Mouse (Mus musculus) neural tube, embryonic 14.5 days (tissue): Measurements from ENCODE around the gene Car10. TPM values are rescaled to one million over a fixed set of nuclear protein-coding genes. Genes with fewer than 3 reads are reported as not detected.
"Not testable (repeated sequence)": the region's sequence is repeated elsewhere in the genome, so short reads cannot be mapped to it uniquely, and the experiment has no call there.

ENCODE experiments used
- ATAC-seq: fragments of 200-750 bp; cut with Nextera tagmentation; 2 replicates; pipeline ENCODE4 v1.8.0; 2017; ENCODE audit warnings: low read depth, mild to moderate bottlenecking, moderate TSS enrichment, moderate library complexity
- H3K27ac ChIP-seq: fragments of 300-500 bp; sonication (generic); 2 replicates; pipeline ENCODE4 v1.5.1; 2014; ENCODE audit warnings: low read depth, mild to moderate bottlenecking, control low read depth, low read length, moderate library complexity, mixed read lengths
- H3K27me3 ChIP-seq: fragments of 300-500 bp; sonication (generic); 2 replicates; pipeline ENCODE4 v1.6.1; 2014; ENCODE audit warnings: low read length; ENCODE audit not compliant: control insufficient read depth, insufficient read depth
- H3K36me3 ChIP-seq: fragments of 300-500 bp; sonication (generic); 2 replicates; pipeline ENCODE4 v1.6.1; 2014; ENCODE audit warnings: low read length, mixed read lengths; ENCODE audit not compliant: control insufficient read depth, insufficient read depth
- H3K4me1 ChIP-seq: fragments of 300-500 bp; sonication (generic); 2 replicates; pipeline ENCODE4 v1.6.1; 2014; ENCODE audit warnings: low read length; ENCODE audit not compliant: control insufficient read depth, insufficient read depth
- H3K4me2 ChIP-seq: fragments of 300-500 bp; sonication (generic); 2 replicates; pipeline ENCODE4 v1.6.1; 2014; ENCODE audit warnings: mild to moderate bottlenecking, low read depth, low read length, control low read depth
- H3K4me3 ChIP-seq: fragments of 300-500 bp; sonication (generic); 2 replicates; pipeline ENCODE4 v1.5.1; 2014; ENCODE audit warnings: low read depth, low read length, control low read depth, mixed read lengths
- H3K9ac ChIP-seq: fragments of 300-500 bp; sonication (generic); replicated peaks from 2 replicates; pipeline ENCODE4 v1.6.1; 2014; ENCODE audit warnings: low read depth, mild to moderate bottlenecking, control low read depth, low read length, mixed read lengths
- H3K9me3 ChIP-seq: fragments of 300-500 bp; sonication (generic); 2 replicates; pipeline ENCODE4 v1.6.1; 2016; ENCODE audit warnings: low read length; ENCODE audit not compliant: control insufficient read depth
- WGBS: fragments of 180-500 bp; shearing (Covaris S2); extraction: QIAGEN DNeasy Blood & Tissue Kit; methylation state at CpG from one replicate; pipeline ENCODE4 v1.1.7; 2014; 5-methylcytosine and 5-hydroxymethylcytosine counted together
- polyA plus RNA-seq: library from polyadenylated mRNA; unstranded; fragments of >200 nt; fragmentation: Nextera tagmentation; extraction: Ambion mirVana; gene quantifications from 2 replicates; pipeline ENCODE4 v1.2.1, GENCODE M21; 2014

Car10 gene
- polyA plus RNA-seq, 1 experiment from 2014 or later: 78.8 TPM

- not testable (repeated sequence) for H3K36me3 ChIP-seq
These were observed 295.5 kb downstream of the Car10 start for GRCm38 (mm10) chr11:93393371-93393770.

GRCm38 (mm10) chr11:93396356-93396755 lies 298.5 kb downstream of the Car10 start:
- Histone ChIP-seq H3K4me1 (no peaks in the 10 kb centered on the region), H3K4me3 (no peak overlapping the region), H3K9me3 (no peaks in the 10 kb centered on the region), H3K36me3 (no peaks in the 10 kb centered on the region), H3K9ac (no peak overlapping the region), H3K27ac (no peak overlapping the region), H3K27me3 (no peaks in the 10 kb centered on the region), H3K4me2 (no peak overlapping the region)
- no peak for ATAC-seq
- WGBS: 85% methylated on average over 2 of the region's 2 CpGs

More at GRCm38 (mm10) chr11:93393371-93393770, 295.5 kb downstream of the Car10 start:
- not testable (repeated sequence) for H3K27me3 ChIP-seq, H3K4me1 ChIP-seq, H3K27ac ChIP-seq, H3K9ac ChIP-seq, ATAC-seq, H3K9me3 ChIP-seq, H3K4me2 ChIP-seq, H3K4me3 ChIP-seq

DNA sequence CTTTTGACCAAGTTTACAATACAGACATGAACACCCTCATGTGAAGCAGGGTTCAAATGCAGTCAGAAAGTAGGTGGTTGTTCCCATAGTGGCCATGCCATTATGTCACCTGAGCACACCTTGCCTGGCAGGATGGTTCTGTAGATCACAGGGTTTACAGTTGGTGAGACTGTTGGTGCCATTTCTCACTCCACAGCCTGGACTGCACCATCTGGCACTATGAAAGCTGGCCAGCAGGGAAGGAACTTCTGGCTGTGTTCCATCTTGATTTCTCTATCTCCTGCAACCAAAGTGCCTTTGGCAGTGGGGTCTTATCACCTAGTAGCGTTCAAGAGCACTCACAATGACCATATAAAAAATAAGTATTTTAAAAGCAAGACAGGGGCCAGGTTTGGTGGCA lies 303.3 kb downstream of the Car10 start:
- not testable (repeated sequence) for H3K36me3 ChIP-seq, H3K9ac ChIP-seq, H3K4me2 ChIP-seq, H3K27me3 ChIP-seq, H3K9me3 ChIP-seq, H3K27ac ChIP-seq, H3K4me3 ChIP-seq, ATAC-seq, H3K4me1 ChIP-seq
- 67% methylated on average over 1 of the region's 1 CpGs for WGBS

GRCm38 (mm10) chr11:93407981-93408380 lies 310.2 kb downstream of the Car10 start:
- H3K27ac ChIP-seq: no peak overlapping the region
- H3K9ac ChIP-seq: no peak overlapping the region
- H3K27me3 ChIP-seq: no peaks in the 10 kb centered on the region
- no peak overlapping the region for H3K4me3 ChIP-seq
- 87% methylated on average over 5 of the region's 5 CpGs for WGBS
- H3K36me3 ChIP-seq: no peaks in the 10 kb centered on the region
- H3K4me2 ChIP-seq: no peak overlapping the region
- ATAC-seq: no peak
- H3K4me1 ChIP-seq: no peaks in the 10 kb centered on the region
- no peaks in the 10 kb centered on the region for H3K9me3 ChIP-seq

GRCm38 (mm10) chr11:93431482-93431881 lies 333.7 kb downstream of the Car10 start:
- Histone ChIP-seq H3K27me3 (no peaks in the 10 kb centered on the region), H3K9me3 (no peaks in the 10 kb centered on the region), H3K4me3 (no peak overlapping the region), H3K4me2 (no peak overlapping the region), H3K27ac (no peak overlapping the region), H3K4me1 (no peaks in the 10 kb centered on the region), H3K36me3 (no peaks in the 10 kb centered on the region), H3K9ac (no peak overlapping the region)
- no peak for ATAC-seq
- 93% methylated on average over 5 of the region's 5 CpGs for WGBS

DNA sequence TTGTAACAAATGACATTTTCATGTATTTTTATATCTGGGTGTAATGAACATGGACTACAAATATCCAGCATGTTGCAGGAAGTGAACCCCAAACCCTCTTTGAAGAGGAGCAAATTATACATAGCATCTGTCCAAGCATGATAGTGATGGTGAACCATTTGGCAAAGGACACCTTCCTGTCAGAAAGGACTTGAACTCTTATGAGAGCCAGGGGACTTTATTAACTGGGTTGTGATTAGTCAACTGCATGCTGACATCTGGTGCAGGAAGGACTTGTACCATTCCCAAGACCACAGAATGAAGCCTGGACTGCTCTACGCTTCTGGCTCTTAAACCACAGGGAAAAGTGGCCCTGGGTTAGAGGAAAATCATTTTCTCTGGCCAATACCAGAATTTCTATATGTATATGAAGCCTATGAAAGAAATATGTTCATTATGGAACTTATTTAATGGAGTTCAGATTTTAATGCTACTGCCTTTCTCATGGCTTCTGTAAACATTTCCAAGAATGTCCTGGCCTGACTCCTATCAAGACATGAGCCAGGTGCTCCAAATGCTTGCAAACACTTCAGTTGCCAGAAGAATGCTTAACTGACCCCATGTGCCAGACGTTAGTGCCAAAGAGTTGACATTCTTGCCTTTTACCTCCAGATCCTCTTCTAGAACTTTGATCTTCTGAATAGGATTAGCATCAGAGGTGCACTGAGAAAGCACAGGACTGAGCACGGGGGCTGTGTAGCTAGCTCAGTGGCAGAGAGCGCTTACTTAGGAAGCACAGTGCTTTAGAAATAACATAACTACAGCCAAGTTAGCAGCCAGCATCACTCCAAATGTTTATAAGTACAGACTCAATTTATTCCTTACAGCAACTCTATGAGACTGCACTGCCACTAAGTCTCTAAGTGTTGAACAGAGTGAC lies 337.4 kb downstream of the Car10 start:
- 74% methylated on average over 4 of the region's 4 CpGs for WGBS
- Histone ChIP-seq H3K27me3 (no peaks in the 10 kb centered on the region), H3K27ac (no peak overlapping the region), H3K4me3 (no peak overlapping the region), H3K4me1 (no peaks in the 10 kb centered on the region), H3K36me3 (no peaks in the 10 kb centered on the region), H3K4me2 (no peak overlapping the region), H3K9ac (no peak overlapping the region), H3K9me3 (no peaks in the 10 kb centered on the region)
- ATAC-seq: no peak

DNA sequence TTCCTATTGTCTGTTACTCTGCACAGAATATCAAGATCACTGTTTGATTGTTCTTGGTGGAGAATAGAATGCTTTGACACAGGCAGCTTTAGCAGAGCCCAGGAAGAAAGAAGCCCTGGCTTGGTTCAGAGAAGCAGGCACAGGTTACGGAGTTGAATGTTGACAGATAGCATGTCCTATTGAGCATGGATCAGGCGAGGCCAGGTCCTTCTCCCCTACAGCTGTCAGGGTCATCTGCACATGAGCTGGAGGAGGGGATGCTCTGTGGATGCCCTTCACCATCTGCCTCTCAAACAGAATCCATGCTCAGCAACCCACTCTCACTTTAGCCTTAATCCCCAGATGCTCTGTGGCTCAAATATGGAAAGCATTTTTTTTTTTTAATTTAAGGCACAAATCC lies 339.1 kb downstream of the Car10 start:
- H3K4me3 ChIP-seq: no peak overlapping the region
- H3K9me3 ChIP-seq: no peaks in the 10 kb centered on the region
- H3K27me3 ChIP-seq: no peaks in the 10 kb centered on the region
- no peaks in the 10 kb centered on the region for H3K36me3 ChIP-seq
- H3K9ac ChIP-seq: no peak overlapping the region
- H3K4me1 ChIP-seq: no peaks in the 10 kb centered on the region
- no peak overlapping the region for H3K4me2 ChIP-seq
- no peak for ATAC-seq
- WGBS: 58% methylated on average over 2 of the region's 2 CpGs
- H3K27ac ChIP-seq: no peak overlapping the region

DNA sequence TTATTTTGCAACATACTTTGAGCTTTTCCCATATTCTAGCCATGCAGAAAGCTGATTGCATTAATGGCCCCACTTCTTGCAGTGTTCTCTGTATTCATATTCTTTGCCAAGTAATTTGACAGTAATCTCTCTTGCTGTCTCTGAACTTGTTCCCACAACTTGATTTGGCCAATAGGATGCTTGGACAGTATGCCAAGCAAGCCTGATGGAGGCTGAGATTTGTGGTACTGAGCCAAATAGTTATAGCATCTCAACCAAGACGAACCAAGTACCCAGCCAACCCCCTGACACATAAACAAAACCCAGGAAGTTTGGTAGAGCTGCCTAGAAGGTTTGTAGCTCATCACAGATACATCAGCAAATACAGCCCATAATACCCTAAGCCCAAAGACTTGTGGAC lies 342.6 kb downstream of the Car10 start:
- WGBS: 93% methylated on average over 1 of the region's 1 CpGs
- no peaks in the 10 kb centered on the region for H3K4me1 ChIP-seq
- H3K36me3 ChIP-seq: no peaks in the 10 kb centered on the region
- H3K9me3 ChIP-seq: no peaks in the 10 kb centered on the region
- H3K27ac ChIP-seq: no peak overlapping the region
- ATAC-seq: no peak
- H3K4me2 ChIP-seq: no peak overlapping the region
- no peak overlapping the region for H3K4me3 ChIP-seq
- no peaks in the 10 kb centered on the region for H3K27me3 ChIP-seq
- H3K9ac ChIP-seq: no peak overlapping the region

GRCm38 (mm10) chr11:93443777-93444176 lies 345.9 kb downstream of the Car10 start:
- no peaks in the 10 kb centered on the region for H3K4me1 ChIP-seq
- no peaks in the 10 kb centered on the region for H3K9me3 ChIP-seq
- ATAC-seq: no peak
- H3K4me2 ChIP-seq: no peak overlapping the region
- 81% methylated on average over 2 of the region's 2 CpGs for WGBS
- H3K27ac ChIP-seq: no peak overlapping the region
- no peaks in the 10 kb centered on the region for H3K36me3 ChIP-seq
- H3K27me3 ChIP-seq: no peaks in the 10 kb centered on the region
- H3K4me3 ChIP-seq: no peak overlapping the region
- no peak overlapping the region for H3K9ac ChIP-seq
